Mouse (Mus musculus) hindbrain, embryonic 12.5 days (tissue): ENCODE measurements around the gene Heg1. TPM values are rescaled to one million over a fixed set of nuclear protein-coding genes. Genes with fewer than 3 reads are reported as not detected.

ENCODE experiments used
- ATAC-seq: fragments of 200-750 bp; cut with Nextera tagmentation; 2 replicates; pipeline ENCODE4 v1.8.0; 2017; ENCODE audit warnings: moderate TSS enrichment; ENCODE audit not compliant: low FRiP score
- H3K27ac ChIP-seq: fragments of 300-500 bp; sonication (generic); 2 replicates; pipeline ENCODE4 v1.5.1; 2016; ENCODE audit warnings: mild to moderate bottlenecking
- H3K27me3 ChIP-seq: fragments of 300-500 bp; sonication (generic); 2 replicates; pipeline ENCODE4 v1.6.1; 2016; ENCODE audit warnings: mild to moderate bottlenecking
- H3K36me3 ChIP-seq: fragments of 300-500 bp; sonication (generic); 2 replicates; pipeline ENCODE4 v1.6.1; 2016; ENCODE audit warnings: mild to moderate bottlenecking
- H3K4me1 ChIP-seq: fragments of 300-500 bp; sonication (generic); 2 replicates; pipeline ENCODE4 v1.6.1; 2016
- H3K4me2 ChIP-seq: fragments of 300-500 bp; sonication (generic); replicated peaks from 2 replicates; pipeline ENCODE4 v1.6.1; 2016; ENCODE audit warnings: mild to moderate bottlenecking
- H3K4me3 ChIP-seq: fragments of 300-500 bp; sonication (generic); 2 replicates; pipeline ENCODE4 v1.5.1; 2016; ENCODE audit warnings: mild to moderate bottlenecking
- H3K9ac ChIP-seq: fragments of 300-500 bp; sonication (generic); 2 replicates; pipeline ENCODE4 v1.6.1; 2016; ENCODE audit warnings: mild to moderate bottlenecking, moderate library complexity
- H3K9me3 ChIP-seq: fragments of 300-500 bp; sonication (generic); replicated peaks from 2 replicates; pipeline ENCODE4 v1.6.1; 2016; ENCODE audit warnings: mild to moderate bottlenecking
- WGBS: fragments of 180-500 bp; shearing (Covaris S2); methylation state at CpG from one replicate; pipeline ENCODE4 v1.1.7; 2016; 5-methylcytosine and 5-hydroxymethylcytosine counted together
- polyA plus RNA-seq: library from polyadenylated mRNA; unstranded; fragments of >200 nt; fragmentation: Nextera tagmentation; extraction: Ambion mirVana; gene quantifications from 2 replicates; pipeline ENCODE4 v1.2.1, GENCODE M21; 2016

The Heg1 gene
- polyA plus RNA-seq, 1 experiment from 2014 or later, result 21.3 TPM

DNA sequence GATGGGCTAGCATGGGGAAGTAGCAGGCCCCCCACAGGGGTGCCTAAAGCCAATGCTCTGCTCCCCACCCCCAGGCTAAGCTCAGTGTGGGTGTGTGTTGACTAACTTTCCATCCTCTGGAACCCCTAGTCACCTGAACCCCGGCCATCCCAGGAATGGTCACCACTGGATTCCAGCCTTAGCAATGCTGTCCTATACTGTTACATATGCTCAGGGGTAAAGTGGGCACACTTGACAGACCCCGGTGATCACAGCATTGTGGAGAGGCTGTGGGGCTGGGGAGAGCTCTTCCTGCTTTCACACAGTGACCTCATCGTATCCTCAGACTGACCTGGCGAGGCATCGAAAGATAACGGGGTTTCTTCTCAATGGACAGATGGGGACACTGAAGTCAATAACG lies 3.9 kb upstream of the Heg1 start:
- Histone ChIP-seq H3K4me2 (no peak overlapping the region), H3K27me3 (peaks cover 2% of the 10 kb centered on the region; the same call in 1 of the 2 replicates), H3K36me3 (no peaks in the 10 kb centered on the region), H3K9ac (no peak overlapping the region), H3K4me1 (peaks cover 17% of the 10 kb centered on the region), H3K9me3 (no peaks in the 10 kb centered on the region), H3K4me3 (no peak overlapping the region), H3K27ac (no peak overlapping the region)
- ATAC-seq, result no peak
- WGBS, result 83% methylated on average over 7 of the region's 7 CpGs

DNA sequence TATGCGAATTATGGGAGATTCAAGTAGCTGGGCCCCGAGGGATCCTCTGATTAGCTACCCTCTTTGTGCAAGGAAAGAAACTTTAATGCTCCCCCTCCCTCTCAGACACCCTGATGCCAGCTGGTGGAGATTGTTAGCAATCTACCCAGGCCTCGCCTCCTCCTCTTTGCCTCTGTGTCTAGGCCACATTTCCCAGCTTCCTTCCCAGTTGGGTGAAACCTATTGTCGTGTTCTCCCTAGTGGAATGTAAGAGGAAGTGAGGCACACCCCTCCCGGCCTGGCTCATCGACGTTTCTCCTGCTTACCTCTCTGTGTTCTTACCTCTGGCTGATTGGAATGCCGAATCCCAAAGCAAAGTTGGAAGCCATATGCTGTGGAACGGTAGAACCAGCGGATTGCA lies 3.4 kb upstream of the Heg1 start:
- H3K9ac ChIP-seq, result no peak overlapping the region
- H3K36me3 ChIP-seq, result no peaks in the 10 kb centered on the region
- H3K9me3 ChIP-seq, result no peaks in the 10 kb centered on the region
- no peak overlapping the region for H3K4me2 ChIP-seq
- no peak for ATAC-seq
- peaks cover 21% of the 10 kb centered on the region for H3K4me1 ChIP-seq
- no peak overlapping the region for H3K4me3 ChIP-seq
- WGBS, result 63% methylated on average over 10 of the region's 10 CpGs
- no peak overlapping the region for H3K27ac ChIP-seq
- peaks cover 4% of the 10 kb centered on the region; the same call in 1 of the 2 replicates for H3K27me3 ChIP-seq

DNA sequence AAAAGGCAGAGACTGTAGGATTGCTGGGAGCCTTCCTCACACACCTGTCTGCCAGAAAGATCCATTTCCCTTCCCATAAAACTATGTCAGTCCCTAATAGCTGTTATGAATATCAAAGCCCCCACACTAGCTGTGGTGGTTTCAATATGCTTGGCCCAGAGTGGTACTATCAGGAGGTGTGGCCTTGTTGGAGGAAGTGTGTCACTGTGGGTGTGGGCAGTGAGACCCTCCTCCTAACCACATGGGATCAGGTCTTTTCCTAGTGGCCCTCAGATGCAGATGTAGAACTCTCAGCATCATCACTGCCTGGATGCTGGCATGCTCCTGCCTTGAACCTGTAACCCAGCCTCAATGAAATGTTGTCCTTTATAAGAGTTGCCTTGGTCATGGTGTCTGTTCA lies 2.5 kb upstream of the Heg1 start:
- Histone ChIP-seq H3K36me3 (no peaks in the 10 kb centered on the region), H3K27me3 (peaks cover 4% of the 10 kb centered on the region; the same call in 1 of the 2 replicates), H3K4me2 (no peak overlapping the region), H3K9ac (no peak overlapping the region), H3K4me1 (peaks cover 29% of the 10 kb centered on the region), H3K9me3 (no peaks in the 10 kb centered on the region), H3K27ac (no peak overlapping the region), H3K4me3 (no peak overlapping the region)
- no peak for ATAC-seq

DNA sequence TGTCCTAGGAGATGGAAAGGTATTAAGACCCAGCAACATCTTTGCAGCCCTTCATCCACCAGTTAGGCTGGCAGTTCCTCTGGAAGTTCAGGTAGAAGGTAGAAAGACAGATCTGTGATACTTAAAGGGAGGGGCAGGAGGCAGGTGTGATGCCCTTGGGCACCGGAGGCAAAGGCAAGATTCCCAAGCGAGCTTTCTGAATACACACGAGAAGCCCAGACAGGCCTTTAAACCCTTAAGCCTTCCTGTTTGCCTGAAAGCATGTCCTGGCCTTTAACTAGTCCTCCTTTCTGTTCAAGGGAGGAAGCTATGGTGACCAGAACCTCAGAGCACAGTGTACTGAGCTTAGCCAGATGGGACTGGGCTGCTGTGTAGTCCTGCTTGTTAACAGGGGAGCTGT lies 1.5 kb upstream of the Heg1 start:
- H3K9ac ChIP-seq, result no peak overlapping the region
- peaks cover 39% of the 10 kb centered on the region for H3K4me1 ChIP-seq
- H3K27ac ChIP-seq, result no peak overlapping the region
- H3K9me3 ChIP-seq, result no peaks in the 10 kb centered on the region
- H3K4me3 ChIP-seq, result no peak overlapping the region
- H3K27me3 ChIP-seq, result peaks cover 4% of the 10 kb centered on the region; the same call in 1 of the 2 replicates
- ATAC-seq, result no peak
- H3K4me2 ChIP-seq, result no peak overlapping the region
- 90% methylated on average over 3 of the region's 3 CpGs for WGBS
- H3K36me3 ChIP-seq, result no peaks in the 10 kb centered on the region

DNA sequence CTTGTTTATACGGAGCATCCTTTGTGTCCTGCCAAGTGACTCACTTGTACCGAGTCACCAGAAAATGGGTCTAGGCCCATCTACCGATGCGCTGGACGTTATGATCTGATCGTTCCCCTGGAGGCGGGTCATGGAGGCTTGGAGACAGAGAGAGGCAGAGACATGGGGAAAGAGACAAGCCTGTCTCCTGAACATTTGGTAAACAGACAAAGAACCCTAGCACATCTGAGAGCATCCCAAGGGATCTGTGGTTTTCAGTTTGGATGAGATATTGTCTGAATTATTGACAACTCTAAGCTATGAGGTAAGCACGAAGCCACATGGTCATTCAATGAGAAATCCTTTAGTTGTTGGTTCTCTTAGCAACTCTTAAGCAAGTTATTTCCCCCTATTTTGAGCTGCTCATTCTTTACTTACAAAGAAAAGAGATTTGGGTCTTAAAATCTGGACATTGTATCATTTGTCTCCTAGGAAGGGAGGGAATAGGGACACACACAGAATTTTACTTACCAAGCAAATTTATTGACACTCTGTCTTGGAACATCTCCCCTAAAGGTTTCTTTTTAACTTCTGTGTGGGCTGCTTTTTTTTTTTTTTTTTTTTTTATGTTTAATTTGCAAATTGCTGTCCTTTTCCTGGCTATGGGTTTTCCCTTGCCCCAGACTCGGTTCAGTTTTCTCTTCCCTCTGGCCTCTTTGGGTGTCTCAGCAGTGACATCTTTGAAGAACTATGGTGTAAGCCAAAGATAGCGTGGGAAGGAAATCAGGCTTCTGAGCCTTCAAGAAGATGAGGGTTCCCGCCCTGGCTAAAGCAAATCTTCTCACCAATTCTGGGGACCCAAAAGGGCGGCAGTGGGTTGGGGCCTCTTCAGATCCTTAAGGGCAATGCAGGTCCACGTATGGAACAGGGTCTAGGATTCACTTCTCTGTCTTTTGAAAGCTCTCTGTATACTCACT lies 686 bp upstream of the Heg1 start:
- Histone ChIP-seq H3K27me3 (peaks cover 4% of the 10 kb centered on the region; the same call in 1 of the 2 replicates), H3K4me2 (peak overlapping the region; percentile 93), H3K4me3 (peak overlapping the region; percentile 92), H3K4me1 (peaks cover 45% of the 10 kb centered on the region), H3K9me3 (no peaks in the 10 kb centered on the region), H3K9ac (0 out of 2 replicates have a peak overlapping the region, but pooled peaks have one; percentile 96), H3K36me3 (no peaks in the 10 kb centered on the region), H3K27ac (no peak overlapping the region)
- 57% methylated on average over 13 of the region's 13 CpGs for WGBS
- ATAC-seq, result peak; percentile 23

DNA sequence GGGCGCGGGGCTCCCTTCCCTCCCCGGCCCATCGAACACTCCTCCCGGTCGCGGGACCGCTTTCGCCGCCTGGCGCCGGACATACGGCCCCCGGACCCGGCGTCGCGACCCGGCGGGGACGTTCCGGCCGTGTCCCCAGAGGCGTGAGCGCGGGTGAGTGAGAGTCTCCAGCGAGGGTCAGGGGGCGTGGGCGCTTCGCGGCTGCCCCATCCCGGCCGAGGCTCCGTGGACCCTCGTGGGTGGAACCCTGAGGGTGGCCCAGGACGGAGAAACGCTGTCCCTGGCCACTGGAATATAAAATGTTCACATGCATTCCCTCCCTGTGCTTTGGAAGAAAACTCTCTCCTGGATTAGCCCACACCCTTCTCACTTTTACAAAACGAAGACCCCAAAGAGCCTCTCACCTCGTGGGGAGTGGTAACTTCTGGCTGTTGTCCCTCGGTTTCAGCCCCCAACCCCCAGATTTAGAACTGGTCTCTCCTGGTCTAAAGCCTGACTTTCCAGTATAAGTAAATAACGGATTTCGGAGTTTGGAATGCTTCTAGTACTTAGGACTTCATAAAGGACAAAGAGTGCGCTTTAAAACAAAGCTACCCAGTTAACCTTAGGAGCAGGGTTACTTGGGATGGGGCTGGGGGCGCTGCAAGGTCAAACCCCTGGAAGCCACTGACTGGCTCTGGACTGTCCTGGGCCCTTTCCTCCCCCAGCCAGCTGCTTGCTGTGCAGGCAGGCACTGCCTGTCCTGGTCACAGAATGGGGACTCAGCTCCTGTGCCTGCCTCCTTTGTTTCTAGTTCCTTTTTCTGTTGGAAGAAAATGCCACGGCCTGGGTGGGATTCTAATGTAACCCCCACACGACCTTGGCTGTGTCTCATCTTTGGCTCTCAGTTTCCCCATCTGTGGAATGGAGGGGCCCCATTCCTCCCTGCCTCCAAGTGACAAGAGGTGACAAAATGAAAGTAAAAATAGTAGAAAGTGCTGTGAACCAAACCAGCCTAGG lies 832 bp downstream of the Heg1 start:
- H3K27me3 ChIP-seq, result peaks cover 4% of the 10 kb centered on the region; the same call in 1 of the 2 replicates
- H3K36me3 ChIP-seq, result no peaks in the 10 kb centered on the region
- peak overlapping the region; percentile 93 for H3K4me2 ChIP-seq
- H3K4me3 ChIP-seq, result peak overlapping the region; percentile 92
- H3K4me1 ChIP-seq, result peaks cover 48% of the 10 kb centered on the region
- peak; percentile 47 for ATAC-seq
- H3K9me3 ChIP-seq, result no peaks in the 10 kb centered on the region
- WGBS, result under 1% methylated on average over 46 of the region's 46 CpGs
- peak overlapping the region; percentile 96 for H3K9ac ChIP-seq
- H3K27ac ChIP-seq, result peak overlapping the region; percentile 80

DNA sequence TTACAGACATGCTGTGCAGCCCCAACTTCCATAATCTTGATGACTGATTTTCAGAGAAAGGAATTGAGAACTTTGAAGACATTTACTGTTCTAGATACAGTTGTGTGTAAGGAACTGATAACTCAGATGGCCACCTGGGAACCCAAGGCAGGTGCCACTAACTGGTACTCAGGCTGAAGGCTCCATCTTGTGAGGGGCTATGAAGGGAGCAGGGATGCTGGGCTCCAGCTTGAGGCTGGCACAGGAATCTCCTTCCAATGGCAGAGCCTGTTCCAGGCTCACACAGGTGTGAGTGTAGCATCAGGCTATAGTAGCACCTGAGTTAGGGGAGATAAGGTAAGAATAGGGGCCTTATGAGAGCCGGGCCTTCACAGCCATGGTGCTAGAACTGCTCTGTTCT lies 1.9 kb downstream of the Heg1 start:
- ATAC-seq, result no peak
- peak overlapping the region; percentile 92 for H3K4me3 ChIP-seq
- H3K4me2 ChIP-seq, result peak overlapping the region; percentile 93
- H3K9me3 ChIP-seq, result no peaks in the 10 kb centered on the region
- no peak overlapping the region for H3K27ac ChIP-seq
- no peaks in the 10 kb centered on the region for H3K36me3 ChIP-seq
- peak overlapping the region; percentile 96; the same call in 1 of the 2 replicates for H3K9ac ChIP-seq
- WGBS, result 67% methylated on average over 1 of the region's 1 CpGs
- H3K4me1 ChIP-seq, result peaks cover 52% of the 10 kb centered on the region
- peaks cover 4% of the 10 kb centered on the region; the same call in 1 of the 2 replicates for H3K27me3 ChIP-seq

DNA sequence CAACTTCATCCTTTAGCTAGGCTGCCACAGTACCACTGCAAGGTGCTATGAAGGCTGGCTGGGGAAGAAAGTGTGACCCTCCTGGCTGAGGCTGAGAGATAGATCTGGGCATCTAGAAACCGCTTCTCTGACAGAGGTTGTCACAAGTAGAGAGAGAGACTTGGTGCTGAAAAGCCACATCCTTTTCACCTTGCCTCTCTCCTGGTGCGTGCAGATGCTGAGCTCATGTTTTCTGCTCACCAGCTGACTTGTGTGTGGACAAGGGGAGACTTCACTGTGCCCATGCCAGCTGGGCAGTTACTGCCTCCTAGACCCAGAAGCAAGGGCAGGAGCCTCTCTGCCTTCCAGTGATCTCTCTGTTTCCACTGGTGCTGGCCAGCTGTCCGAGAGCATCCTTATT lies 3.6 kb downstream of the Heg1 start:
- Histone ChIP-seq H3K27ac (no peak overlapping the region), H3K27me3 (peaks cover 4% of the 10 kb centered on the region; the same call in 1 of the 2 replicates), H3K36me3 (no peaks in the 10 kb centered on the region), H3K9me3 (no peaks in the 10 kb centered on the region), H3K4me1 (peaks cover 65% of the 10 kb centered on the region), H3K9ac (peak overlapping the region; percentile 32; the same call in 1 of the 2 replicates), H3K4me2 (peak overlapping the region; percentile 93), H3K4me3 (peak overlapping the region; percentile 92; the same call in 1 of the 2 replicates)
- ATAC-seq, result no peak
- WGBS, result 71% methylated on average over 3 of the region's 3 CpGs

DNA sequence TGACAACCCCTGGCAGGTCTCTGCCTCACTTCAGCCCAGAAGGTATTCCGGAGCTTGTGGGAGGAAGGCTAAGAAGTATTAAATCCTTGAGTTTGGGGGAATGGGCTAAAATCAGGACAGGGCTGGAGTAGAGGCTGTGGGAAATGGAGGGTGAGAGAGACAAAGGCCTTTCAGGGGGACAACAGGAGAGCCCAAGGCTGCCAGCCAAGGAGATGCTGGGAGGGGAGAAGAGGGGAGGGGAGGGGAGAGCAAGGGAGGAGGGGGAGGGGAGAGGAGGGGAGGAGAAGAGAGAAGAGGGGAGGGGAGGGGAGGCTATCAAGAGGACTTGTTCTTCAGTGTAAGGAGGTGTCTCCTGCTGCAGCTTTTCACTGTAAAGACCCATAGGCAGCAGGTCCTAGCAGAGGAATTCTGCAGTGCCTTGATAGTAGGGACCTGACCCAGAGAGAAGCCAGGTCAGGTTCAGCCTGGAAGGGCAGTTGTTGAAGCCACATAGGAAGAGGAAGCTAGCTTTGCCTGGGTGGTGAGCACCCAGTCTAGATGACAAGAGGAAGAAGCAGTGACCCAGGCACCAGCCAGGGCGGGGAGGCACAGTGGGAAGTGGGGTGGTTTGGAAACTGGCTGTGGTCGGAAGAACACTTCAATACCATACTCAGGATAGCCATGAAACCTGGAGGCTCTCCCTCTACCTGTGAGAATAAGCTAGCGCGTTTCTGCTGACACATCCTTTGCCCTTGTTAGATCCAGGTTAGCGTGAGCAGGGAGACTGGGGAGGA lies 7.0 kb downstream of the Heg1 start:
- H3K4me3 ChIP-seq, result no peak overlapping the region
- 84% methylated on average over 6 of the region's 6 CpGs for WGBS
- H3K4me1 ChIP-seq, result peaks cover 47% of the 10 kb centered on the region
- H3K4me2 ChIP-seq, result 0 out of 2 replicates have a peak overlapping the region, but pooled peaks have one; percentile 3
- peak overlapping the region; percentile 60 for H3K27ac ChIP-seq
- no peaks in the 10 kb centered on the region for H3K9me3 ChIP-seq
- no peaks in the 10 kb centered on the region for H3K27me3 ChIP-seq
- peak; percentile 49; the same call in 1 of the 2 replicates for ATAC-seq
- no peak overlapping the region for H3K9ac ChIP-seq
- no peaks in the 10 kb centered on the region for H3K36me3 ChIP-seq

DNA sequence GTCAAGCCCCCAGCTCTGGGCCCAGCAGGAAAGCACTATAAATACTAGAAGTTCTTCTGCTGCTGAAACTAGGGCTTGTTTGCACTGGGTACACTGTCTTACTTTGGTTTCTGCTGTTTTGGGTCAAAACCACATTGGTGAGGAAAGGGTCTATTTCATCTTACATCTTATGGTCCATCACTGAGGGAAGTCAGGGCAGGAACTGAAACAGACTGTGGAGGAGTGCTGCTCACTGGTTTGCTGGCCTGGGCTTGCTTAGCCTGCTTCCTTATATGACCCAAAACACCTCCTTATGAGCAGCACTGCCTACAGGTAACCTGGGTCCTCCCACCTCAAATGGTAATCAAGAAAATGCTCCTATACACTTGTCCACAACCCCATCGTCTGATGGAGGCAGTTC lies 9.4 kb downstream of the Heg1 start:
- Histone ChIP-seq H3K9ac (no peak overlapping the region), H3K4me2 (no peak overlapping the region), H3K27me3 (no peaks in the 10 kb centered on the region), H3K4me1 (peaks cover 47% of the 10 kb centered on the region), H3K9me3 (no peaks in the 10 kb centered on the region), H3K4me3 (no peak overlapping the region), H3K27ac (no peak overlapping the region), H3K36me3 (no peaks in the 10 kb centered on the region)
- WGBS, result 92% methylated on average over 1 of the region's 1 CpGs
- no peak for ATAC-seq

DNA sequence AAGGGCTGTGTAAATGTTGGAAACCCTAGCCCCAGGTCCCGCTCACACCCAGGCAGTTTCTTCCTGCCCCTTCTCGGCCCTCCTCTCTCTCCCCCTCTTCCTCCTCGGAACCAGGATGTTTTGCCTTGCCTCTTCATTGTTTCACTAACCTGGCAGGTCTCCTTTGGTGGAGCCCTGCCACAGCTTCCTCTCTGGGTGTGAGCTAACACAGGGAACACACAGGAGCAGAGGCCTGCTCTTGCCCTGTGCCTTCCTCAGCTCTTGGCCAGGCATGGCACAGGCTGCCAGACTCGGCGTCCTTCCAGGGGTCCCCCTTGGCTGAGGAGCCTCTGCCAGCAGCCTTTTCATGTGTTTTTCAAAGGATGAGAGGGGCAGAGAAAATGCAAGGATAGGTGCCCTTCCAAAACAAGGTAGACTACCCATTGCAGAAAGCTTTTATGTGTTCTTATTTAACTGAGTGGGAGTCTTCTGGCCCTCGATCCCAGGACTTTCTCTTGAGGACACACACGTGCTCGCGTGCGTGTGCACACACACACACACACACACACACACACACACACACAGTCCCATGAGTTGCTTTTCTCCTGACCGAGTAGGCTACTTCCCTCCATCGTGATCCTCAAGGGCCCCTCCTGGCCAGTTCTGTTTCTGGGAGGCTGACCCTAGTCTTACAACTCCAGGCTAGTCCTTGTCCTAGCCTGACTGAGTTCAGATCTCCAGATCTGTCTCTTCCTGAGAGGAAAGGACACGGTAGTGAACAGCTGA lies 12.8 kb downstream of the Heg1 start:
- H3K36me3 ChIP-seq, result no peaks in the 10 kb centered on the region
- H3K4me2 ChIP-seq, result no peak overlapping the region
- H3K9me3 ChIP-seq, result no peaks in the 10 kb centered on the region
- 71% methylated on average over 13 of the region's 13 CpGs for WGBS
- no peak overlapping the region for H3K4me3 ChIP-seq
- ATAC-seq, result no peak
- H3K27ac ChIP-seq, result peak overlapping the region; percentile 62; the same call in 1 of the 2 replicates
- H3K9ac ChIP-seq, result peak overlapping the region; percentile 45; the same call in 1 of the 2 replicates
- no peaks in the 10 kb centered on the region for H3K27me3 ChIP-seq
- peaks cover 41% of the 10 kb centered on the region for H3K4me1 ChIP-seq
